ENCODE assay signal across 8 mouse cellular contexts in the genomic region with DNA sequence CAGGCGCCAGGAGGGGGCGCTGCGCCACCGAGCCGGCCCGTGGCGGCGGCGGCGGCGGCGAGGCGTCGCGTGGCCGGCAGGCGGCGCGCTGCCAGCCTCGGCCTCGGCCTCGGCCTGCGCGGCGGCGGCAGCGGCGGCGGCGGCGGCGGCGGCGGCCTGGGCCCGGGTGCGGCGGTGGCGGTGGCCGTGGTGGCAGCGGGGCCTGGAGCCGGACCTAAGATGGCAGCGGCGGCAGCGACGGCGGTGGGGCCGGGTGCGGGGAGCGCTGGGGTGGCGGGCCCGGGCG. TPM values are rescaled to one million over a fixed set of nuclear protein-coding genes. Genes with fewer than 3 reads are reported as not detected.
DNase-seq lines count a peak whose midpoint lies in the region; ATAC-seq and TF ChIP-seq lines count a peak whose summit lies in the region.

A gene (plus strand): TSS at position 106 of the 286 bp plus-strand sequence.

- peak within 1 kb of the TSS; percentile 95 for H3K9ac ChIP-seq in neural tube, embryonic 14.5 days (replicated peaks; ENCODE audit: low read depth, low read length)

- no peaks in the 10 kb centered on the region for H3K9me3 ChIP-seq in E14TG2a.4 (ENCODE audit: low read length)
- no peaks in the 10 kb centered on the region for H3K9me3 ChIP-seq in forebrain, embryonic 10.5 days
- no peaks in the 10 kb centered on the region for H3K9me3 ChIP-seq in neural tube, embryonic 14.5 days (ENCODE audit: control insufficient read depth, low read length)

- DNase-seq in frontal cortex, adult 2 months (ENCODE audit: extremely low spot score in 1 of 2, low spot score in 1 of 2): no peak
- no peak for DNase-seq in frontal cortex, postnatal 14 days (ENCODE audit: low spot score in 2 of 2)
- DNase-seq in forebrain, embryonic 10.5 days (ENCODE audit: extremely low spot score, low spot score): no peak
- no peak for DNase-seq in heart, postnatal 36 days
- no peak for DNase-seq in left cerebral cortex, postnatal 36 days (ENCODE audit: low spot score in 2 of 2)
- no peak for DNase-seq in natural killer cell, adult 2 months (ENCODE audit: low spot score in 2 of 2)

- H3K4me1 ChIP-seq in E14TG2a.4 (replicated peaks; ENCODE audit: low read depth, low read length): peaks cover 56% of the 10 kb centered on the region
- peaks cover 31% of the 10 kb centered on the region for H3K4me1 ChIP-seq in forebrain, embryonic 10.5 days
- H3K4me1 ChIP-seq in neural tube, embryonic 14.5 days (ENCODE audit: control insufficient read depth, insufficient read depth, low read length): peaks cover 18% of the 10 kb centered on the region

- H3K4me2 ChIP-seq in neural tube, embryonic 14.5 days (ENCODE audit: low read depth, low read length): peak within 1 kb of the TSS; percentile 81

- TF ChIP-seq CTCF in E14TG2a.4 (conservative IDR thresholded peaks at IDR 0.05; ENCODE audit: low read length): no peak

- intact Hi-C loops in heart, postnatal 36 days (cut with DNase I): loop anchor here (2.0 kb wide), 2 partner anchors 36 to 44 kb away; a partner anchor contains a TSS
- intact Hi-C loops in left cerebral cortex, postnatal 36 days (cut with DNase I): loop anchor here (1.0 to 5.0 kb wide), 2 partner anchors 34 to 46 kb away; a partner anchor contains a TSS

- H3K27ac ChIP-seq in forebrain, embryonic 10.5 days: peak within 1 kb of the TSS; percentile 98
- peak within 1 kb of the TSS; percentile 96 for H3K27ac ChIP-seq in neural tube, embryonic 14.5 days (ENCODE audit: low read depth, low read length)

- 21% methylated on average over 51 of the region's 52 CpGs for WGBS in forebrain, embryonic 10.5 days
- WGBS in neural tube, embryonic 14.5 days: 0% methylated on average over 18 of the region's 52 CpGs

- no peaks in the 10 kb centered on the region for H3K27me3 ChIP-seq in E14TG2a.4 (ENCODE audit: insufficient read depth, low read length)
- no peaks in the 10 kb centered on the region for H3K27me3 ChIP-seq in forebrain, embryonic 10.5 days (ENCODE audit: poor library complexity, severe bottlenecking)
- H3K27me3 ChIP-seq in neural tube, embryonic 14.5 days (ENCODE audit: control insufficient read depth, insufficient read depth, low read length): no peaks in the 10 kb centered on the region

- peak within 1 kb of the TSS; percentile 93 for H3K4me3 ChIP-seq in E14TG2a.4 (replicated peaks; ENCODE audit: low read length)
- peak within 1 kb of the TSS; percentile 86 for H3K4me3 ChIP-seq in forebrain, embryonic 10.5 days
- H3K4me3 ChIP-seq in neural tube, embryonic 14.5 days (ENCODE audit: low read depth, low read length): peak within 1 kb of the TSS; percentile 74

- ATAC-seq in neural tube, embryonic 14.5 days (ENCODE audit: low read depth): no peak

- peaks cover 35% of the 10 kb centered on the region for H3K36me3 ChIP-seq in E14TG2a.4 (ENCODE audit: insufficient read depth, low read length)
- peaks cover 30% of the 10 kb centered on the region for H3K36me3 ChIP-seq in forebrain, embryonic 10.5 days (replicated peaks)
- H3K36me3 ChIP-seq in neural tube, embryonic 14.5 days (ENCODE audit: control insufficient read depth, insufficient read depth, low read length): peaks cover 8% of the 10 kb centered on the region; the same call in 1 of the 2 replicates

RNA-seq across cellular contexts. Expression of the gene that starts here (rescaled TPM):
- polyA plus RNA-seq in frontal cortex, adult 2 months (2012; rRNA removed): 63.6 and 74.3 TPM in 2 replicates
- polyA plus RNA-seq in forebrain, embryonic 10.5 days (2016; fragmentation: Nextera tagmentation; extraction: Ambion mirVana): 58.3 and 59.8 TPM in 2 replicates
- total RNA-seq in heart, postnatal 36 days (2021): 10 to 100 TPM; 56.9 to 65.4 TPM
- 10 to 100 TPM; 70.8 to 76.7 TPM for total RNA-seq in left cerebral cortex, postnatal 36 days (2021)
- 30.1 and 36.4 TPM in 2 replicates for polyA plus RNA-seq in neural tube, embryonic 14.5 days (2014; fragmentation: Nextera tagmentation; extraction: Ambion mirVana)
